Mouse (Mus musculus) megakaryocyte, embryonic 14.5 days (primary cell): ENCODE measurements around the gene Ldah.

ENCODE experiments used
- FLI1 ChIP-seq: IDR thresholded peaks from 2 replicates; pipeline ENCODE4 v1.6.1; 2012; ENCODE audit warnings: low read length, inconsistent platforms, mixed read lengths
- GATA1 ChIP-seq: IDR thresholded peaks from 3 replicates; pipeline ENCODE4 v1.6.1; 2012; ENCODE audit warnings: mixed read lengths, low read length, inconsistent platforms, borderline replicate concordance

DNA sequence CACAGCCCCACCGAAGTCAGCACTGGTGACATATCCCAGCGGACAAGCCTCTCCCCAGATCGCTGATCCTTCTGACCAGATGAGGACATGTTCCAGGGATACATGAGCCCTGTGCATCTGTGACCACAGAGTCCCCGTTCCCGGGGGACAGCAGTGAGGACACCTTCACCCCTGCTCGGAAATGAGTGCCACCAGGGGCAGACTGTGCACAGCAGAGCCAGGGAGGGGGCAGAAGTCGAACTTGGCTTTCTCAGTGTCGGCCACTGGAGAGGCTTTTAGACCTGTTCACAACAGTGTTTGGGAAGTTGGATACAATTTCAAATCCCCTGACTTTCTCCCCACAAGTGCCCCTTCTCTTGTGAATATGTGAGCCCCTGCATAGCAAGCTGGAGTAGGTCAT lies 81.6 kb downstream of the Ldah start:
- TF ChIP-seq GATA1 (no peak), FLI1 (no peak)
